Mouse (Mus musculus): ENCODE data around the gene Wwc2. TPM values are rescaled to one million over a fixed set of nuclear protein-coding genes. Genes with fewer than 3 reads are reported as not detected.
A peak's percentile ranks its signal among the peaks of the same experiment; 100 is the strongest.

Gene Wwc2
- total RNA-seq, 2 experiments from 2014 or later = 27.0 to 28.2 TPM

GRCm38 (mm10) chr8:47924921-47925320 lies 65.8 kb downstream of the Wwc2 start:
- no peak for DNase-seq (ENCODE audit: low spot score in 2 of 2)
- no peak for TF ChIP-seq CTCF (conservative IDR thresholded peaks at IDR 0.05)

GRCm38 (mm10) chr8:47922816-47923215 lies 67.9 kb downstream of the Wwc2 start:
- no peak for DNase-seq (ENCODE audit: low spot score in 2 of 2)
- Histone ChIP-seq H3K4me3 (no peak overlapping the region), H3K27ac (no peak overlapping the region)
- no peak for TF ChIP-seq CTCF (conservative IDR thresholded peaks at IDR 0.05)

More at GRCm38 (mm10) chr8:47924921-47925320, 65.8 kb downstream of the Wwc2 start:
- Histone ChIP-seq H3K4me3 (no peak overlapping the region), H3K27ac (no peak overlapping the region)

- TF ChIP-seq CTCF (conservative IDR thresholded peaks at IDR 0.05) = no peak
- DNase-seq (ENCODE audit: low spot score in 2 of 2) = peak in 1 of 2 experiments; percentile 4
- H3K4me3 ChIP-seq = no peak overlapping the region
- no peak overlapping the region for H3K27ac ChIP-seq
Observed at GRCm38 (mm10) chr8:47922011-47922410, 68.7 kb downstream of the Wwc2 start.

GRCm38 (mm10) chr8:47920575-47921144 lies 70.1 kb downstream of the Wwc2 start:
- DNase-seq (ENCODE audit: low spot score in 2 of 2) = no peak
- H3K27ac ChIP-seq = no peak overlapping the region
- no peak overlapping the region for H3K4me3 ChIP-seq
- peak; percentile 48 for TF ChIP-seq CTCF (conservative IDR thresholded peaks at IDR 0.05)

- Histone ChIP-seq H3K27ac (no peak overlapping the region), H3K4me3 (no peak overlapping the region)
- DNase-seq (ENCODE audit: low spot score in 2 of 2) = no peak
- no peak for TF ChIP-seq CTCF (conservative IDR thresholded peaks at IDR 0.05)
Observed at GRCm38 (mm10) chr8:47917060-47918035, 73.4 kb downstream of the Wwc2 start.

GRCm38 (mm10) chr8:47915521-47915920 lies 75.2 kb downstream of the Wwc2 start:
- DNase-seq (ENCODE audit: low spot score in 2 of 2) = no peak
- 0 out of 2 replicates have a peak overlapping the region, but pooled peaks have one; percentile 0 for H3K27ac ChIP-seq
- TF ChIP-seq CTCF (conservative IDR thresholded peaks at IDR 0.05) = no peak
- no peak overlapping the region for H3K4me3 ChIP-seq

GRCm38 (mm10) chr8:47914946-47915345 lies 75.8 kb downstream of the Wwc2 start:
- H3K4me3 ChIP-seq = no peak overlapping the region
- no peak for DNase-seq (ENCODE audit: low spot score in 2 of 2)
- TF ChIP-seq CTCF (conservative IDR thresholded peaks at IDR 0.05) = no peak
- no peak overlapping the region for H3K27ac ChIP-seq

- DNase-seq (ENCODE audit: low spot score in 2 of 2) = no peak
- Histone ChIP-seq H3K27ac (no peak overlapping the region), H3K4me3 (no peak overlapping the region)
- no peak for TF ChIP-seq CTCF (conservative IDR thresholded peaks at IDR 0.05)
Observed at GRCm38 (mm10) chr8:47914161-47914560, 76.6 kb downstream of the Wwc2 start.

- no peak overlapping the region for H3K27ac ChIP-seq
- DNase-seq (ENCODE audit: low spot score in 2 of 2) = no peak
- no peak for TF ChIP-seq CTCF (conservative IDR thresholded peaks at IDR 0.05)
- H3K4me3 ChIP-seq = no peak overlapping the region
Observed at GRCm38 (mm10) chr8:47913621-47914020, 77.1 kb downstream of the Wwc2 start.

- H3K4me3 ChIP-seq = no peak overlapping the region
- TF ChIP-seq CTCF (conservative IDR thresholded peaks at IDR 0.05) = no peak
- DNase-seq (ENCODE audit: low spot score in 2 of 2) = no peak
- no peak overlapping the region for H3K27ac ChIP-seq
Observed at GRCm38 (mm10) chr8:47909681-47910080, 81.0 kb downstream of the Wwc2 start.

- DNase-seq (ENCODE audit: low spot score in 2 of 2) = no peak
- no peak for TF ChIP-seq CTCF (conservative IDR thresholded peaks at IDR 0.05)
- Histone ChIP-seq H3K4me3 (no peak overlapping the region), H3K27ac (no peak overlapping the region)
Observed at GRCm38 (mm10) chr8:47907056-47907455, 83.7 kb downstream of the Wwc2 start.

- Histone ChIP-seq H3K4me3 (no peak overlapping the region), H3K27ac (no peak overlapping the region)
- no peak for DNase-seq (ENCODE audit: low spot score in 2 of 2)
- no peak for TF ChIP-seq CTCF (conservative IDR thresholded peaks at IDR 0.05)
Observed at GRCm38 (mm10) chr8:47906142-47906541, 84.6 kb downstream of the Wwc2 start.

GRCm38 (mm10) chr8:47905256-47905655 lies 85.5 kb downstream of the Wwc2 start:
- TF ChIP-seq CTCF (conservative IDR thresholded peaks at IDR 0.05) = no peak
- no peak overlapping the region for H3K4me3 ChIP-seq
- no peak overlapping the region for H3K27ac ChIP-seq
- DNase-seq (ENCODE audit: low spot score in 2 of 2) = no peak
